17 mouse cellular contexts compared by ENCODE assay signal in the genomic region with DNA sequence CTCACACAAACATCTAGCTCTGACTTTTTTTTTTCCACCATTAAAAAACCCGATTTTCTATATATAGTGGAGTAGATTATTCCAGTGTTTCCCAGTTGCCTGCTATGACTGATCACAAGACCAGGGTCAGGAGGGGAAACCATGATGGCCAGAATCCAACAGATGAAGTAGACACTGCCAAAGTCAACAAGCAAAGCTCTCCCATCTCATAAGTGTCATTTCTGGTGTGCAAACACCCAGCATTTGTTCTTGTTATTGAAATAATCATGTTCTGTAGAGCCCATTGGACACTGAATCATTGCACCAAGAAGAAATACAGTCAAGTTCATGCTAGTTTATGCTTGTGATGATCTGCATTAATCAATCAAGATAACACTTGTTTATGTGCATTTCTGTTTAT. TPM values are rescaled to one million over a fixed set of nuclear protein-coding genes. Genes with fewer than 3 reads are reported as not detected.
DNase-seq lines count a peak whose midpoint lies in the region; ATAC-seq and TF ChIP-seq lines count a peak whose summit lies in the region.
"Had no signal": no experiment of that assay in that cellular context is flagged by ENCODE, and none has a peak within 500 bp of the region (broad histone marks: within the 10 kb centered on the region; RNA-seq: fewer than 3 reads in every experiment).

No protein-coding gene starts in this region.

- H3K9ac ChIP-seq in forebrain, postnatal 0 days = no peak overlapping the region
- H3K9ac ChIP-seq: embryonic facial prominence, embryonic 13.5 days had no signal

- no peaks in the 10 kb centered on the region for H3K9me3 ChIP-seq in forebrain, postnatal 0 days (ENCODE audit: low read length)
- H3K9me3 ChIP-seq: embryonic facial prominence, embryonic 13.5 days had no signal

- H3K4me3 ChIP-seq in forebrain, postnatal 0 days (ENCODE audit: low read depth, low read length) = no peak overlapping the region
- H3K4me3 ChIP-seq: embryonic facial prominence, embryonic 13.5 days had no signal

- no peak for TF ChIP-seq CTCF in forebrain, postnatal 0 days (IDR thresholded peaks at IDR 0.05; ENCODE audit: low read depth)

- peak; percentile 85 for DNase-seq in 3T3-L1 (ENCODE audit: low read depth, low spot score)
- DNase-seq in Muller cell, postnatal 12 days (ENCODE audit: inconsistent ontology term) = peak; percentile 56
- peak; percentile 22 for DNase-seq in heart, postnatal 4 days
- peak; percentile 61 to 68 for DNase-seq in kidney, postnatal 36 days
- DNase-seq in thymus, postnatal 25 days = no peak
- DNase-seq in forebrain, postnatal 0 days = no peak
- DNase-seq in ovary, postnatal 36 days (ENCODE audit: low spot score) = no peak
- DNase-seq: cerebellum, adult 18-20 months; left cerebral cortex, postnatal 4 days had no signal

- no peak overlapping the region for H3K27ac ChIP-seq in forebrain, postnatal 0 days (ENCODE audit: low read depth, low read length)
- H3K27ac ChIP-seq: embryonic facial prominence, embryonic 13.5 days; macrophage; stomach, postnatal 0 days had no signal

- H3K27me3 ChIP-seq in forebrain, postnatal 0 days (ENCODE audit: insufficient read depth, low read length) = no peaks in the 10 kb centered on the region
- H3K27me3 ChIP-seq: embryonic facial prominence, embryonic 13.5 days had no signal

- WGBS in forebrain, postnatal 0 days = 86% methylated on average over 1 of the region's 1 CpGs

- ATAC-seq in forebrain, postnatal 0 days = no peak
- ATAC-seq: intestine, embryonic 16.5 days had no signal

- H3K4me1 ChIP-seq in forebrain, postnatal 0 days (ENCODE audit: insufficient read depth) = no peaks in the 10 kb centered on the region

- no peaks in the 10 kb centered on the region for H3K36me3 ChIP-seq in forebrain, postnatal 0 days (ENCODE audit: insufficient read depth)
- H3K36me3 ChIP-seq: embryonic facial prominence, embryonic 13.5 days had no signal

- no peak overlapping the region for H3K4me2 ChIP-seq in forebrain, postnatal 0 days (ENCODE audit: low read depth)
- H3K4me2 ChIP-seq: embryonic facial prominence, embryonic 13.5 days had no signal

RNA-seq across cellular contexts. Expression of gene Dspp, which starts 9.1 kb away (rescaled TPM):
- total RNA-seq in heart, postnatal 4 days (2021) = not detected
- total RNA-seq in forebrain, postnatal 0 days (2014; rRNA removed) = not detected in 2 replicates
- polyA plus RNA-seq in forebrain, postnatal 0 days (2015; fragmentation: Nextera tagmentation; extraction: Ambion mirVana) = not detected in 2 replicates
- total RNA-seq: left cerebral cortex, postnatal 4 days; monocyte, adult 5-6 weeks had no signal
- polyA plus RNA-seq: heart, embryonic 16.5 days; intestine, embryonic 16.5 days; macrophage; small intestine, adult 2 months; stomach, postnatal 0 days; urinary bladder, adult 2 months had no signal

RNA-seq across cellular contexts. Expression of gene Dmp1, which starts 41.0 kb away (rescaled TPM):
- total RNA-seq in heart, postnatal 4 days (2021) = not detected
- total RNA-seq in forebrain, postnatal 0 days (2014; rRNA removed) = 0.46 and 0.52 TPM in 2 replicates
- polyA plus RNA-seq in forebrain, postnatal 0 days (2015; fragmentation: Nextera tagmentation; extraction: Ambion mirVana) = 0.21 and 0.45 TPM in 2 replicates
- total RNA-seq: monocyte, adult 5-6 weeks had no signal
- polyA plus RNA-seq: macrophage had no signal

RNA-seq across cellular contexts. Expression of gene Sparcl1, which starts 47.9 kb away (rescaled TPM):
- 100 to 1,000 TPM; 242 to 250 TPM for total RNA-seq in heart, postnatal 4 days (2021)
- 342 and 344 TPM in 2 replicates for total RNA-seq in forebrain, postnatal 0 days (2014; rRNA removed)
- 239 and 282 TPM in 2 replicates for polyA plus RNA-seq in forebrain, postnatal 0 days (2015; fragmentation: Nextera tagmentation; extraction: Ambion mirVana)
- total RNA-seq: monocyte, adult 5-6 weeks had no signal
- polyA plus RNA-seq: macrophage had no signal

Comparison
In these comparisons a context has a peak if more than half of its experiments do, and no peak if none do; other contexts are left out.
1. DNase-seq: peak in 3T3-L1 (single experiment), Muller cell, postnatal 12 days (single experiment), heart, postnatal 4 days (single experiment) and kidney, postnatal 36 days (2 of 2); none in thymus, postnatal 25 days (single experiment), forebrain, postnatal 0 days (single experiment) and ovary, postnatal 36 days (single experiment).